Mouse (Mus musculus) spleen, postnatal 10 days (tissue): ENCODE results near the gene Hba-x.

ENCODE experiments used
- DNase-seq, 2 experiments: peaks; one replicate each; pipeline ENCODE4 v3.0.0; 2021 to 2022; ENCODE audit warnings: low spot score in 2 of 2

Hba-x gene

GRCm38 (mm10) chr11:32276347-32276746 is at the start of gene Hba-x:
Gene Hba-x, plus strand, starts transcription at chr11:32276400.
- no peak for DNase-seq

- no peak for DNase-seq
These were observed 49.2 kb upstream of the Hba-x start for GRCm38 (mm10) chr11:32227041-32227440.

GRCm38 (mm10) chr11:32227555-32227954 is 48.6 kb upstream of the Hba-x start:
- no peak for DNase-seq

- DNase-seq: no peak
These were observed 47.8 kb upstream of the Hba-x start for GRCm38 (mm10) chr11:32228292-32228845.

GRCm38 (mm10) chr11:32230220-32230619 is 46.0 kb upstream of the Hba-x start:
- DNase-seq: no peak

- no peak for DNase-seq
These were observed 45.1 kb upstream of the Hba-x start for GRCm38 (mm10) chr11:32231125-32231524.

GRCm38 (mm10) chr11:32232848-32233247 is 43.4 kb upstream of the Hba-x start:
- no peak for DNase-seq

- DNase-seq: no peak
These were observed 42.3 kb upstream of the Hba-x start for GRCm38 (mm10) chr11:32233895-32234294.

- DNase-seq: no peak
These were observed 41.2 kb upstream of the Hba-x start for GRCm38 (mm10) chr11:32234816-32235485.

- no peak for DNase-seq
These were observed 40.6 kb upstream of the Hba-x start for GRCm38 (mm10) chr11:32235646-32236045.

- no peak for DNase-seq
These were observed 40.1 kb upstream of the Hba-x start for GRCm38 (mm10) chr11:32236132-32236531.

- DNase-seq: peak; percentile 70 to 85
These were observed 39.3 kb upstream of the Hba-x start for GRCm38 (mm10) chr11:32236712-32237410.

GRCm38 (mm10) chr11:32237411-32237795 is 38.8 kb upstream of the Hba-x start:
- DNase-seq: no peak

- peak; percentile 88 for DNase-seq
These were observed 37.9 kb upstream of the Hba-x start for GRCm38 (mm10) chr11:32238093-32238860.

GRCm38 (mm10) chr11:32241391-32241790 is 34.8 kb upstream of the Hba-x start:
- no peak for DNase-seq

GRCm38 (mm10) chr11:32242209-32242608 is 34.0 kb upstream of the Hba-x start:
- no peak for DNase-seq

GRCm38 (mm10) chr11:32243205-32243955 is 32.8 kb upstream of the Hba-x start:
- DNase-seq: no peak

GRCm38 (mm10) chr11:32244064-32244463 is 32.1 kb upstream of the Hba-x start:
- peak in 1 of 2 experiments; percentile 27 for DNase-seq

GRCm38 (mm10) chr11:32244617-32245016 is 31.6 kb upstream of the Hba-x start:
- no peak for DNase-seq

- DNase-seq: peak; percentile 72 to 87
These were observed 30.6 kb upstream of the Hba-x start for GRCm38 (mm10) chr11:32245614-32246013.

- DNase-seq: peak; percentile 65 to 77
These were observed 29.1 kb upstream of the Hba-x start for GRCm38 (mm10) chr11:32247068-32247467.

GRCm38 (mm10) chr11:32248350-32248749 is 27.9 kb upstream of the Hba-x start:
- no peak for DNase-seq
